Mouse (Mus musculus) spleen, adult 2 months (tissue): ENCODE results near the gene Nlrc5.

Source experiments
- CTCF ChIP-seq: fragments of 200-500 bp; IDR thresholded peaks from 2 replicates; pipeline ENCODE4 v1.5.1; 2011; ENCODE audit warnings: mild to moderate bottlenecking, inconsistent platforms; ENCODE audit not compliant: insufficient read depth, insufficient read length, insufficient replicate concordance; ENCODE audit errors: extremely low read depth
- POLR2A ChIP-seq: fragments of 200-500 bp; IDR thresholded peaks from 2 replicates; pipeline ENCODE4 v1.6.1; 2011; ENCODE audit warnings: low read depth, low read length, inconsistent platforms

GRCm38 (mm10) chr8:94470794-94471193, 36.6 kb downstream of the Nlrc5 start:
- TF ChIP-seq CTCF (no peak), POLR2A (no peak)
